Mouse (Mus musculus) liver, adult 2 months (tissue): ENCODE measurements around the gene Olfr1256. TPM values are rescaled to one million over a fixed set of nuclear protein-coding genes. Genes with fewer than 3 reads are reported as not detected.

Experiments
- DNase-seq: peaks from one replicate; pipeline ENCODE4 v3.0.0-alpha.2; 2011; ENCODE audit warnings: low read depth, low spot score; ENCODE audit errors: extremely low read depth
- H3K27ac ChIP-seq: fragments of 200-500 bp; replicated peaks from 2 replicates; pipeline ENCODE4 v1.5.1; 2012; ENCODE audit warnings: low read depth, mild to moderate bottlenecking, control low read depth, inconsistent platforms, low read length; ENCODE audit not compliant: insufficient read depth
- H3K27me3 ChIP-seq: fragments of 200-500 bp; 2 replicates; pipeline ENCODE4 v1.6.1; 2012; ENCODE audit warnings: mild to moderate bottlenecking, moderate library complexity, low read length, inconsistent platforms; ENCODE audit not compliant: control insufficient read depth, insufficient read depth
- H3K36me3 ChIP-seq: fragments of 200-500 bp; 2 replicates; pipeline ENCODE4 v1.6.1; 2012; ENCODE audit warnings: low read length, inconsistent platforms; ENCODE audit not compliant: control insufficient read depth, insufficient read depth
- H3K4me1 ChIP-seq: fragments of 200-500 bp; 2 replicates; pipeline ENCODE4 v1.6.1; 2011; ENCODE audit warnings: low read length; ENCODE audit not compliant: control insufficient read depth, insufficient read depth
- H3K4me3 ChIP-seq: fragments of 200-500 bp; 2 replicates; pipeline ENCODE4 v1.5.1; 2011; ENCODE audit warnings: low read depth, mild to moderate bottlenecking, control low read depth, low read length, moderate library complexity; ENCODE audit not compliant: insufficient read depth
- H3K79me2 ChIP-seq: fragments of 200-500 bp; 2 replicates; pipeline ENCODE4 v1.6.1; 2012; ENCODE audit warnings: inconsistent platforms, mild to moderate bottlenecking, low read length, moderate library complexity; ENCODE audit not compliant: control insufficient read depth, insufficient read depth
- H3K9ac ChIP-seq: fragments of 200-500 bp; 2 replicates; pipeline ENCODE4 v1.6.1; 2012; ENCODE audit warnings: low read depth, mild to moderate bottlenecking, control low read depth, inconsistent platforms, low read length
- CTCF ChIP-seq: fragments of 200-500 bp; IDR thresholded peaks from 2 replicates; pipeline ENCODE4 v1.5.1; 2011; ENCODE audit warnings: low read depth, low read length, control low read depth
- POLR2A ChIP-seq: fragments of 200-500 bp; IDR thresholded peaks from 2 replicates; pipeline ENCODE4 v1.6.1; 2011; ENCODE audit warnings: low read length, control low read depth; ENCODE audit not compliant: insufficient read depth; ENCODE audit errors: extremely low read depth
- WGBS: fragments of 180-500 bp; shearing (Covaris S2); methylation state at CpG from one replicate; pipeline ENCODE4 v1.1.7; 2018; 5-methylcytosine and 5-hydroxymethylcytosine counted together
- polyA plus RNA-seq: library from polyadenylated mRNA; depleted of rRNA; stranded (reverse); fragments of >200 nt; gene quantifications from 2 replicates; pipeline ENCODE4 v1.2.3, GENCODE M21; 2012; rRNA removed
- total RNA-seq: library from RNA; depleted of rRNA; stranded (reverse); fragments of >200 nt; gene quantifications from 2 replicates; pipeline ENCODE4 v1.2.3, GENCODE M21; 2014; rRNA removed

Olfr1256 gene
- total and polyA plus RNA-seq, 2 experiments = not detected

- 78% methylated on average over 2 of the region's 2 CpGs for WGBS
- Histone ChIP-seq H3K4me3 (no peak overlapping the region), H3K27me3 (no peaks in the 10 kb centered on the region), H3K36me3 (no peaks in the 10 kb centered on the region), H3K79me2 (no peaks in the 10 kb centered on the region), H3K27ac (no peak overlapping the region), H3K9ac (no peak overlapping the region), H3K4me1 (no peaks in the 10 kb centered on the region)
- TF ChIP-seq CTCF (no peak), POLR2A (no peak)
- no peak for DNase-seq
Observed at GRCm38 (mm10) chr2:89810751-89811150, 30.6 kb downstream of the Olfr1256 start.

- 90% methylated on average over 3 of the region's 3 CpGs for WGBS
Observed at GRCm38 (mm10) chr2:89799583-89799982, 41.8 kb downstream of the Olfr1256 start.

GRCm38 (mm10) chr2:89793519-89793918 lies 47.8 kb downstream of the Olfr1256 start, which contains the start of gene Olfr1254:
Olfr1254 (minus strand) TSS chr2:89793619.
- Histone ChIP-seq H3K4me1 (no peaks in the 10 kb centered on the region), H3K79me2 (no peaks in the 10 kb centered on the region), H3K4me3 (no peak within 1 kb of the TSS), H3K9ac (no peak within 1 kb of the TSS), H3K27me3 (no peaks in the 10 kb centered on the region), H3K27ac (no peak within 1 kb of the TSS), H3K36me3 (no peaks in the 10 kb centered on the region)
- DNase-seq = no peak
- TF ChIP-seq CTCF (no peak), POLR2A (no peak)

More at GRCm38 (mm10) chr2:89799583-89799982, 41.8 kb downstream of the Olfr1256 start:
- DNase-seq = no peak
- H3K27me3 ChIP-seq = no peaks in the 10 kb centered on the region
- no peaks in the 10 kb centered on the region for H3K4me1 ChIP-seq
- no peaks in the 10 kb centered on the region for H3K79me2 ChIP-seq
- no peak overlapping the region for H3K27ac ChIP-seq
- H3K36me3 ChIP-seq = no peaks in the 10 kb centered on the region
- no peak overlapping the region for H3K4me3 ChIP-seq
- H3K9ac ChIP-seq = no peak overlapping the region
- TF ChIP-seq CTCF (no peak), POLR2A (no peak)

Other genes starting within 250 kb of the Olfr1256 start
- not detected in 2 replicates for gene Olfr1246, start 248.4 kb downstream of the Olfr1256 start, total RNA-seq
- gene Olfr1246, start 248.4 kb downstream of the Olfr1256 start, polyA plus RNA-seq = not detected in 2 replicates
- not detected in 2 replicates for gene Olfr1247, start 227.4 kb downstream of the Olfr1256 start, total RNA-seq
- not detected in 2 replicates for gene Olfr1247, start 227.4 kb downstream of the Olfr1256 start, polyA plus RNA-seq
- not detected in 2 replicates for gene Olfr1248, start 223.3 kb downstream of the Olfr1256 start, total RNA-seq
- not detected in 2 replicates for gene Olfr1248, start 223.3 kb downstream of the Olfr1256 start, polyA plus RNA-seq
- gene Olfr1249, start 206.6 kb downstream of the Olfr1256 start, total RNA-seq = not detected in 2 replicates
- gene Olfr1249, start 206.6 kb downstream of the Olfr1256 start, polyA plus RNA-seq = not detected in 2 replicates
- gene Olfr1250, start 180.1 kb downstream of the Olfr1256 start, total RNA-seq = not detected in 2 replicates
- gene Olfr1250, start 180.1 kb downstream of the Olfr1256 start, polyA plus RNA-seq = not detected in 2 replicates
- gene Olfr1251, start 169.6 kb downstream of the Olfr1256 start, total RNA-seq = not detected in 2 replicates
- not detected in 2 replicates for gene Olfr1251, start 169.6 kb downstream of the Olfr1256 start, polyA plus RNA-seq
- not detected in 2 replicates for gene Olfr1252, start 116.5 kb downstream of the Olfr1256 start, total RNA-seq
- not detected in 2 replicates for gene Olfr1252, start 116.5 kb downstream of the Olfr1256 start, polyA plus RNA-seq
- not detected in 2 replicates for gene Olfr1253, start 84.5 kb downstream of the Olfr1256 start, total RNA-seq
- gene Olfr1253, start 84.5 kb downstream of the Olfr1256 start, polyA plus RNA-seq = not detected in 2 replicates
- not detected in 2 replicates for gene Olfr1254, start 47.9 kb downstream of the Olfr1256 start, total RNA-seq
- gene Olfr1254, start 47.9 kb downstream of the Olfr1256 start, polyA plus RNA-seq = not detected in 2 replicates
- gene Olfr1255, start 29.5 kb downstream of the Olfr1256 start, total RNA-seq = not detected in 2 replicates
- not detected in 2 replicates for gene Olfr1255, start 29.5 kb downstream of the Olfr1256 start, polyA plus RNA-seq
- gene Olfr48, start 6.7 kb upstream of the Olfr1256 start, total RNA-seq = not detected in 2 replicates
- gene Olfr48, start 6.7 kb upstream of the Olfr1256 start, polyA plus RNA-seq = not detected in 2 replicates
- not detected in 2 replicates for gene Olfr1257, start 36.9 kb upstream of the Olfr1256 start, total RNA-seq
- not detected in 2 replicates for gene Olfr1257, start 36.9 kb upstream of the Olfr1256 start, polyA plus RNA-seq
- not detected in 2 replicates for gene Olfr1258, start 85.8 kb upstream of the Olfr1256 start, total RNA-seq
- gene Olfr1258, start 85.8 kb upstream of the Olfr1256 start, polyA plus RNA-seq = not detected in 2 replicates
- gene Olfr1259, start 107.1 kb upstream of the Olfr1256 start, total RNA-seq = not detected in 2 replicates
- not detected in 2 replicates for gene Olfr1259, start 107.1 kb upstream of the Olfr1256 start, polyA plus RNA-seq
- not detected in 2 replicates for gene Olfr1260, start 132.8 kb upstream of the Olfr1256 start, total RNA-seq
- not detected in 2 replicates for gene Olfr1260, start 132.8 kb upstream of the Olfr1256 start, polyA plus RNA-seq
- not detected in 2 replicates for gene Olfr1261, start 149.7 kb upstream of the Olfr1256 start, total RNA-seq
- not detected in 2 replicates for gene Olfr1261, start 149.7 kb upstream of the Olfr1256 start, polyA plus RNA-seq
- not detected in 2 replicates for gene Olfr1262, start 158.6 kb upstream of the Olfr1256 start, total RNA-seq
- not detected in 2 replicates for gene Olfr1262, start 158.6 kb upstream of the Olfr1256 start, polyA plus RNA-seq
- not detected in 2 replicates for gene Olfr1263, start 170.6 kb upstream of the Olfr1256 start, total RNA-seq
- not detected in 2 replicates for gene Olfr1263, start 170.6 kb upstream of the Olfr1256 start, polyA plus RNA-seq
- gene Olfr1264, start 184.0 kb upstream of the Olfr1256 start, total RNA-seq = not detected in 2 replicates
- gene Olfr1264, start 184.0 kb upstream of the Olfr1256 start, polyA plus RNA-seq = not detected in 2 replicates
- gene Olfr1265, start 193.8 kb upstream of the Olfr1256 start, total RNA-seq = not detected in 2 replicates
- gene Olfr1265, start 193.8 kb upstream of the Olfr1256 start, polyA plus RNA-seq = not detected in 2 replicates
- not detected in 2 replicates for gene Olfr140, start 222.0 kb upstream of the Olfr1256 start, total RNA-seq
- gene Olfr140, start 222.0 kb upstream of the Olfr1256 start, polyA plus RNA-seq = not detected in 2 replicates